Mouse (Mus musculus) cortical plate, adult 2 months (tissue): ENCODE results near the gene Mptx2. TPM values are rescaled to one million over a fixed set of nuclear protein-coding genes. Genes with fewer than 3 reads are reported as not detected.
"Not testable (repeated sequence)": the region's sequence is repeated elsewhere in the genome, so short reads cannot be mapped to it uniquely, and the experiment has no call there.

Source experiments
- H3K27ac ChIP-seq: fragments of 200-500 bp; 2 replicates; pipeline ENCODE4 v1.5.1; 2012; ENCODE audit warnings: low read length, control low read depth, inconsistent platforms; ENCODE audit not compliant: insufficient read depth
- H3K4me1 ChIP-seq: fragments of 200-500 bp; 2 replicates; pipeline ENCODE4 v1.6.1; 2011; ENCODE audit warnings: low read length; ENCODE audit not compliant: control insufficient read depth, insufficient read depth
- H3K4me3 ChIP-seq: fragments of 200-500 bp; 2 replicates; pipeline ENCODE4 v1.5.1; 2011; ENCODE audit warnings: mild to moderate bottlenecking, low read length, control low read depth; ENCODE audit not compliant: insufficient read depth
- CTCF ChIP-seq: fragments of 200-500 bp; IDR thresholded peaks from 2 replicates; pipeline ENCODE4 v1.5.1; 2011; ENCODE audit warnings: mild to moderate bottlenecking, control low read depth, low read length; ENCODE audit not compliant: insufficient read depth; ENCODE audit errors: extremely low read depth
- POLR2A ChIP-seq: fragments of 200-500 bp; IDR thresholded peaks from 2 replicates; pipeline ENCODE4 v1.6.1; 2011; ENCODE audit warnings: mild to moderate bottlenecking, low read length, control low read depth; ENCODE audit not compliant: insufficient read depth; ENCODE audit errors: extremely low read depth
- polyA plus RNA-seq: library from polyadenylated mRNA; depleted of rRNA; stranded (reverse); fragments of >200 nt; gene quantifications from 2 replicates; pipeline ENCODE4 v1.2.3, GENCODE M21; 2012; rRNA removed

Gene Mptx2
- not detected in 2 replicates for polyA plus RNA-seq

DNA sequence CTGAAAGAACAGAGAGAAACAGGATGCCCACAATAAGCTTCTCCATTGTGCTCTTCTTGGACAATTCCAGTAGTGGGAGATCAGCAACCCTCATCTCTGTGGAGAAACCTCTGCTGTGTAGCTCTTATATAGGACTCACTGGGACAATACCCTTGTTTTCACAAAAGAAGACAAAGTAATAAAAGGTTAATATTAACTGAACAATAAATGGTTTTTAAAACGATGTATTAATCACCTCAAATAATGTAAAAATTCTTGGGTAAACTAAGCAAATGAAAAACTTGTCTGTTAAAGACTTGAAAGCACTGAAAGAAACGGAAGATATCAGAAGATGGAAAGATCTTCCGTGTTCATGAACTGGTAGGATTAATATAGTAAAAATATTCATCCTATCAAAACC is at the start of gene Mptx2:
Mptx2 (minus strand) TSS at position 101 of the 400 bp plus-strand sequence.
- no peaks in the 10 kb centered on the region for H3K4me1 ChIP-seq
- no peak within 1 kb of the TSS for H3K4me3 ChIP-seq
- TF ChIP-seq CTCF (no peak), POLR2A (no peak)
- H3K27ac ChIP-seq, result no peak within 1 kb of the TSS

DNA sequence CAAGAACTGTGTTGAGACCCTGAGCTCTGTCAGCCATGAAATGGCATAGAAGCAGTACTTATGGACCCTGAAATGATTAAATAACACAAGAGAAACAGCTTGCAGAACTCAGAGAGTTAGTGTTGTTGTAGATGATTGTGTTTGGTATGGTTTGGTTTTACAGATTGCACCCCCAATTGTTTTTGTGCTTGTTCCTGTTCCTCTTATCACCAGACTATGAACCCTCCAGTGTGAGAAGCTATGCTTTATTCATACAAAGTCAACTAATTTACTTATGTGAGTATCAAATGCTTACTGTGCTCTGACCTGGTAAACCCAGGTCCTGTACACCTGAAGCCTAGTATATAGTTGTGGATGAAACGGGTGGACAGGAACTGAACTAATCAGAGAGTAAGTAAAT is 49.0 kb upstream of the Mptx2 start:
- Histone ChIP-seq H3K4me1 (peaks cover 1% of the 10 kb centered on the region; the same call in 1 of the 2 replicates), H3K27ac (no peak overlapping the region), H3K4me3 (no peak overlapping the region)
- no peak for TF ChIP-seq POLR2A
- TF ChIP-seq CTCF, result no peak

DNA sequence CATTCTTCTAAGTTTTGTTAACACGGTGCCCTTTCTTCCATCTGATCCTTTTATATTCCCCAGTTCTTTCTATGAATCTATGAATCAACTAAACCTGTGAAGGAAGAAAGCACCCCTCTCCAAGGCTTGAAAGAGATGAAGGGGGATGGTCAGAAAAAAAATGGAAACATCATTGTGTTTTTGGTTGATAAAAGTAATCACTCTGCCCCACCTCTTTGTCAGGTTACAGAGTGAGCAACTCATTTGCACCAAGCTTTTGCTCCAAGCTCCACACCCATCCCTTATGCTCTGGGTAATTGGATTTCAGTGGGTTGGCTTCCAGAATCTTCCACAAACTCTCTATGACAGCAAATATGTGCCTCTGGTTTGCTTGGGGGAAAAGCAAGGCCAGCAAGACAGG is 47.8 kb upstream of the Mptx2 start:
- TF ChIP-seq CTCF (no peak), POLR2A (no peak)
- no peak overlapping the region for H3K4me3 ChIP-seq
- H3K27ac ChIP-seq, result no peak overlapping the region
- H3K4me1 ChIP-seq, result peaks cover 1% of the 10 kb centered on the region; the same call in 1 of the 2 replicates

DNA sequence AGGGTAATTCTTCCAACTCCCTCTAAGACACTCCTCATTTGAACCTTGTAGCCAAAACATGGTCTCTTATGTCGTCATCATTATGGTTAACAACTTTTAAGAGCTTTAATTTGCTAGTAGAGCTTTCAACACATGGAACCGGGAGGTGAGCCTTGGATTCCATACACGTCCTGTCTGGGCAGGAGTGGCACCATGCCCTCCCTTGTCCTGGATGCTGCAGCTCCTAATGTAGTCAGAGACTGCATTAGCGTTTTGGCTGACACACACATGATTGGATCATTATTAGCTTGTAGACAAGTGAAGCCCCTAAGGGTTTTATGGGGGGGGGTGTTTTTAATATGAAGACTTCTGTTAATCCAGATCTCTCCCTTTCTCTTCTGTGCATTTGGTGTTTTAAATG is 47.4 kb upstream of the Mptx2 start:
- H3K4me3 ChIP-seq, result no peak overlapping the region
- TF ChIP-seq POLR2A (no peak), CTCF (no peak)
- peaks cover 1% of the 10 kb centered on the region; the same call in 1 of the 2 replicates for H3K4me1 ChIP-seq
- no peak overlapping the region for H3K27ac ChIP-seq

DNA sequence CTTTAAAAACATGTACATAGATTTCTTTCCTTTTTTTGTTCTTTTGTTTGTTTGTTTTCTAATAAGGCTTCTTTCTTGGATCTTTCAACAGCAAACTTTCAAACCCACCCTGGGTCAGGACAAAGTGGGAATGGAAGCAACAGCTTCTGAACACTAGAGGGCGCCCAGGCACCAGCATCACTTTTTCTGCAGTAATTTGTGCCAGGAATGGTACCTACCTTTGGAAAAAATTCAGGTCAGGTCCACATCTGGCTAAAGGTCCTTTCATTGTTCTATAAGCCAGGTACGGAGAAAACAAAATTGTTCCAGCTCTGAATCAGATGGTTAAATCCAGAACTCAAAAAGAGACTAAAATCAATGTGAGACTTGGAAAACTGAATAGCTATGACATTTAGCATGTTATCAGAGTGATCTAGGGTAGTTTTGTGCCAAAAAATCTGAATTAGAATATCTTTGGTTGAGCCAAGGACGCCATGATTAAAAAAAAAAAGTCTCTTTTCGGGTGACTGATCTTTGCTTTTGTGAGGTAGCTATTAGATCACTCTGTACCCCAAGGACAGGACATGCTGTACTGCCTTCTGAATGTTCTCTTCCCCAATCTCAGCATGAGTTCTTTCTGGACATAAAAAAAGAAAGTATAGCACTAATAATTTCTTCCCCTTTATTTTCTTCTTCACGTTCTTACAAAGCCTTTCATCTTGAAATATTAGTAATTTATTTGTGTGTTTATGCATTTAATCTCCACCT is 46.4 kb upstream of the Mptx2 start:
- Histone ChIP-seq H3K4me3 (no peak overlapping the region), H3K27ac (no peak overlapping the region), H3K4me1 (peaks cover 1% of the 10 kb centered on the region; the same call in 1 of the 2 replicates)
- TF ChIP-seq POLR2A (no peak), CTCF (peak; percentile 71)

DNA sequence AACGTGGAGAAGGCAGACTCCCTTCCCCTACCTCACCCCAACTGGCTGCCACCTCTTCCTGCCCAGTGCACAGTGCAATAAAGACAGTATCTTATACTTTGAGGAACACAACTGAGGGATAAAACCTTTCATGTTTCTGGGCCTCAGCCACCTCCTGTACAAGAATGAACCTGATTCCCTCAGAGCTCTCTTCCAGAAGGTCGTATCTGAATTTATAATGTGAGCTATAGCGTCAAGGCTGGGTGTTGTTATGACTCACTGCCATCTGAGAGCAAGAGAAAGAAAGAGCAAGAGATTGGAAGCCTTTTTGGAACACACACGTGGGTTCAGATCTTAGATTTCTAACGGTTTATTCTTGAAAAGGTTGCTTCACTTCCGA is 44.7 kb upstream of the Mptx2 start:
- TF ChIP-seq POLR2A, result no peak
- H3K4me3 ChIP-seq, result no peak overlapping the region
- H3K4me1 ChIP-seq, result peaks cover 1% of the 10 kb centered on the region; the same call in 1 of the 2 replicates
- H3K27ac ChIP-seq, result no peak overlapping the region

DNA sequence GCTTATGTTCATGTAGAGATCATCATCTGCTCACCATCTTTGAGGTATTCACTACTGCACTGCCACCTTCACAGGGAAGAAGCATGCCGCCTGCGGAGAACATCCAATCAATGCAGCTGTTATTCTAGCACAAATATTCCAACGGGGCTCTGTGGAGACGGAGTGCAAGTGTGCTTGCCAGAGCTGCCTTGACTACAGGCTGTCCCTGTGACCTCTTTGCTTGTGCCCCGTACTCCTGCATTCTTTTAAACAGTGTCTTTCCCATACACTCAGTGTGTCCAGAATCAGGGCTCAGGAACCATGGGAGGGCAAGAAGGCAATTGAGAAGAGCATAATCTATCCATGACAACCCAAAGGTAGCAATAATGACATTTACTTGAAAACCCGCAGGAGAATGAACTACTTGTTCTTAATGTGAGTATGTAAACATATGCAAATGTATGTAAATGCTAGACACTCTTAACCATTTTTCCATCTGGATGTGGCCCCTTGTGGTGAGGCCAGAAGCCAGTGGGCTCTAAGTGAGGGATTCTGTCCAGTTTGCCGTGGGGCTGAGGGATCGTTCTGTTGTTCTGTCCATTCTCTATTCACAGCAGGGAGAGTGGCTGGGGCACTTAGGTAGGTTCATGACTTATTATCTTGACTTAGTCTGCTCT is 44.1 kb upstream of the Mptx2 start:
- no peak overlapping the region for H3K27ac ChIP-seq
- TF ChIP-seq CTCF (no peak), POLR2A (no peak)
- H3K4me1 ChIP-seq, result peaks cover 1% of the 10 kb centered on the region; the same call in 1 of the 2 replicates
- H3K4me3 ChIP-seq, result no peak overlapping the region

DNA sequence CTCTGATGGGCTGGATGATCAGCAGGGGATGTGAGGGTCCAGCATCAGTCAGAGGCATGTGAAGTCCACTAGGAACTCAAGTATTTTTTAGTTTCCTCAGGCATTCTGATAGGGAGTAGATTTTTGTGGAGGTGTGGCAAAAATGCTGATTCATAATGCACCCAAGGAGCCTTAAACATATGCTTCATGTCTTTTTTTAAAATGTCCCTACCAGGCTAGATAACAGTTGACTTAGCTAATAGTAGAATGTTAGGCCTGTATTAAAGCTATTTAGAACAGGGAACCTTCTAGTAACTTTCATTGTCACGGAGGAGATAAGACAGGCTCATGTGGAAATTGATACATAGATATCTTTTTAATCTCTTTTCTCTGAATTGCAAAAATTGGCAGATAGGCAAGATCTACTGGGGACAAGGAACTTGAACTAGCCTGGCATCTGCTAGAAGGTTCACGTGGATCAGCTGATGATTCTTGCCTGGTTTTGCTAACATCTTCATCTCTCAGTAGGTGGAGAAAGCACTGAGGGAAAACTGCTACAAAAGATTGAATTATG is 40.4 kb upstream of the Mptx2 start:
- TF ChIP-seq CTCF, result no peak
- no peak for TF ChIP-seq POLR2A
- Histone ChIP-seq H3K4me3 (no peak overlapping the region), H3K4me1 (0 out of 2 replicates have a peak, but pooled peaks cover 1% of the 10 kb centered on the region), H3K27ac (no peak overlapping the region)

DNA sequence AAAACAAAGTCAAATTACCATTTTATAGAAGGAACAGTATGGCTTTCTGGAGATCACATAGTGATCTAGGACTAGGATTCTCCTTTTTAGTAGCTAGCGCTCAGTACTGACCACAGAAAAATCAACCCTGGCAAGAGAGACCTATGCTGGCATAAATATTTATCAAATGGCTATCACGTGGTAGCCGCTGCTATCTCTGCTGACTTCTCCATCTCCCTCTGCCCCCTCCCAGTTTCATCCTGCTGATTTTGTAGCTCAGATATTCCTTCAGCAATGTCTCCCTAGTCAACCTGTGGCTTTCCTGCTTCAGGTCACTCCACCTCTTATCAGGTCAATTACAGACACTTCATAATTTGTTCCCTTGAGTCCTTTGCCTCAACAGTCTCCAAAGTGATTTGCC is 38.1 kb upstream of the Mptx2 start:
- Histone ChIP-seq H3K4me3 (no peak overlapping the region), H3K27ac (no peak overlapping the region)

DNA sequence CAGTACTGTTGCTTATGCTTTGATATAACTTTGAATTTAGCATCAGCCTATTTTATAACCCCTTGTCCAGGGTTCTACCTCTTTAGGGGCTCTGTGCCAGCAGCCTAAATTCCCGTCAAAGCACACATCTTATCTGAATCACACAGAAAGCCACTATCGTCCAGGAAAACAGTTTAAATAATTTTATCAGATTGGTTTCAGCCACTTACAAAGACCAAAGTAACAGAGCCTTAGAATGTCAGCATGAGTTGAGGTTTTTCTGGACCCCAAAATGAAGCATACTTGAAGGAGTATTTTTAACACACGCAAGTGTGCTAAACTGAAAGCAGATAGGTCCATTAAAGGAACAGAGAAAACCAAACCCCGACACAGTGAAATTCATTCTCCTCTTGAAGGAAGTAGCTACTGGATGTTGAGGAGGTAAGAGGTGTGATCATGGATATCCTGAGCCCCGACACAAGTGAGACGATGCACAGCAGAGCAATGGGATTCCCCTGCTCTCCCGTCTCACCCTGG is 36.0 kb upstream of the Mptx2 start:
- not testable (repeated sequence) for H3K27ac ChIP-seq, H3K4me1 ChIP-seq, H3K4me3 ChIP-seq

More for the DNA sequence above, 38.1 kb upstream of the Mptx2 start:
- no peak for TF ChIP-seq POLR2A
- TF ChIP-seq CTCF, result no peak
- H3K4me1 ChIP-seq, result no peaks in the 10 kb centered on the region

DNA sequence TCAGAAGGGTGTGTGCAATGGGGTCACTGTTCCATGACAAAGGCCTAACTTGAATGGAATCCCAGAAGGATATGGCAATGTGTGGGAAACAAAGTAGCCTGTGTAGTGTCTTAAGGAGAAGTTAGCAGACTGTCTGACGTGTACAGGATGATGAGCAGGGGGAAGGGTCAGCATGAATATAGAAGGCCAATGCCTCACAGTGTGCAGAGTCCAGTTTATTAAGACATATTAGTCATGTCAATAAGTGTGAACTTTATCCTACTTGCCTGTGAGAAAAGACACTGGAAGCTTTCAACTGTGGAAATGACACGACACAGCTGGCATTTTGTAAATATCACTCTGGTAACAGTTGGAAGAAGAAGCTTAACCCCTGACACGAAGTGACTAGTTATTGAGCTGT is 25.2 kb upstream of the Mptx2 start:
- H3K4me1 ChIP-seq, H3K4me3 ChIP-seq, H3K27ac ChIP-seq: not testable (repeated sequence)
